ENCODE assay signal across 9 mouse cellular contexts in the genomic region with DNA sequence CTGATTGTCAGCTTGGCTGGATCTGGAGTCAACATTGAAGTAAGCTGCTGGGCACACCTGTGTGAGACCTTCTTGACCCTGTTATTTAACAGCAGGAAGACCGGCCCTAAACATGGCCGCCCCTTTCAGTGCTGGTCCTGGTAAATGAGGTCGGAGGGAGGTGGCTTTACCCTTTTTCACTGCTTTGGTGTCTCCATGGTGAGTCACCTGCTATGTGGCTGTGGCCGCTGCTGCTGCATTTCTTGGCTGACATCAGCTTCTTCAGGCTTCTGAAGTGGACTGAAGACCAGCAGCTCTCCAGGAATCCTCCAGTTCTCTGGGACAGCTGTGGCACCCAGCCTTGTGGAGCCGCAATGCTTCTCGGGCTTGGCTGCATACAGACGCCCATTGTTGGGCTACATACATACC. TPM values are rescaled to one million over a fixed set of nuclear protein-coding genes. Genes with fewer than 3 reads are reported as not detected.
DNase-seq lines count a peak whose midpoint lies in the region; ATAC-seq and TF ChIP-seq lines count a peak whose summit lies in the region.
"Had no signal": no experiment of that assay in that cellular context is flagged by ENCODE, and none has a peak within 500 bp of the region (broad histone marks: within the 10 kb centered on the region; RNA-seq: fewer than 3 reads in every experiment).

No protein-coding gene starts in this region.

- peak overlapping the region; percentile 6; the same call in 1 of the 2 replicates for H3K4me2 ChIP-seq in forebrain, embryonic 12.5 days
- H3K4me2 ChIP-seq in limb, embryonic 13.5 days (replicated peaks) = no peak overlapping the region

- H3K4me1 ChIP-seq in liver, adult 2 months (ENCODE audit: control insufficient read depth, insufficient read depth, low read length) = no peaks in the 10 kb centered on the region; the same call in 1 of the 2 replicates
- peaks cover 16% of the 10 kb centered on the region for H3K4me1 ChIP-seq in forebrain, embryonic 12.5 days
- H3K4me1 ChIP-seq in limb, embryonic 13.5 days = peaks cover 13% of the 10 kb centered on the region
- peaks cover 19% of the 10 kb centered on the region for H3K4me1 ChIP-seq in small intestine, adult 2 months (ENCODE audit: control insufficient read depth, insufficient read depth, insufficient read length, low read length)

- peak; percentile 34; the same call in 1 of the 2 replicates for ATAC-seq in forebrain, embryonic 12.5 days (ENCODE audit: low FRiP score)
- ATAC-seq in limb, embryonic 13.5 days (ENCODE audit: low FRiP score, low read depth) = peak; percentile 38; the same call in 1 of the 2 replicates

- H3K27ac ChIP-seq in liver, adult 2 months (replicated peaks; ENCODE audit: insufficient read depth, low read depth, low read length) = peak overlapping the region; percentile 69
- H3K27ac ChIP-seq in forebrain, embryonic 12.5 days = peak overlapping the region; percentile 74
- H3K27ac ChIP-seq in limb, embryonic 13.5 days = peak overlapping the region; percentile 67
- H3K27ac ChIP-seq in small intestine, adult 2 months (ENCODE audit: insufficient read depth, low read depth, low read length) = peak overlapping the region; percentile 77

- no peak for DNase-seq in liver, adult 2 months (ENCODE audit: extremely low read depth, low read depth, low spot score)
- no peak for DNase-seq in liver
- no peak for DNase-seq in cerebellum, adult 9-11 months
- no peak for DNase-seq in cerebellum, postnatal 36 days
- no peak for DNase-seq in natural killer cell, adult 2 months (ENCODE audit: low spot score in 2 of 2)

- H3K79me2 ChIP-seq in liver, adult 2 months (ENCODE audit: control insufficient read depth, insufficient read depth, low read length) = no peaks in the 10 kb centered on the region

- H3K4me3 ChIP-seq in liver, adult 2 months (ENCODE audit: insufficient read depth, low read depth, low read length) = no peak overlapping the region
- H3K4me3 ChIP-seq in forebrain, embryonic 12.5 days (replicated peaks) = no peak overlapping the region
- H3K4me3 ChIP-seq in limb, embryonic 13.5 days = no peak overlapping the region
- no peak overlapping the region for H3K4me3 ChIP-seq in small intestine, adult 2 months (ENCODE audit: low read depth, low read length)

- no peaks in the 10 kb centered on the region for H3K27me3 ChIP-seq in liver, adult 2 months (ENCODE audit: control insufficient read depth, insufficient read depth, low read length)
- 0 out of 2 replicates have a peak, but pooled peaks cover under 1% of the 10 kb centered on the region for H3K27me3 ChIP-seq in forebrain, embryonic 12.5 days
- no peaks in the 10 kb centered on the region for H3K27me3 ChIP-seq in limb, embryonic 13.5 days
- no peaks in the 10 kb centered on the region for H3K27me3 ChIP-seq in small intestine, adult 2 months (ENCODE audit: control insufficient read depth, insufficient read depth, low read length)

- 82% methylated on average over 7 of the region's 7 CpGs for WGBS in liver, adult 2 months
- WGBS in forebrain, embryonic 12.5 days = 49% methylated on average over 7 of the region's 7 CpGs
- WGBS in limb, embryonic 13.5 days = 56% methylated on average over 7 of the region's 7 CpGs
- 25% methylated on average over 7 of the region's 7 CpGs for WGBS in small intestine, adult 2 months

- no peaks in the 10 kb centered on the region for H3K36me3 ChIP-seq in liver, adult 2 months (ENCODE audit: control insufficient read depth, insufficient read depth, low read length)
- H3K36me3 ChIP-seq in forebrain, embryonic 12.5 days (replicated peaks) = no peaks in the 10 kb centered on the region
- no peaks in the 10 kb centered on the region for H3K36me3 ChIP-seq in limb, embryonic 13.5 days
- no peaks in the 10 kb centered on the region for H3K36me3 ChIP-seq in small intestine, adult 2 months (ENCODE audit: control insufficient read depth, insufficient read depth, low read length)

- H3K9me3 ChIP-seq in forebrain, embryonic 12.5 days = no peaks in the 10 kb centered on the region
- no peaks in the 10 kb centered on the region for H3K9me3 ChIP-seq in limb, embryonic 13.5 days

- peak overlapping the region; percentile 4; the same call in 1 of the 2 replicates for H3K9ac ChIP-seq in liver, adult 2 months (ENCODE audit: low read depth, low read length)
- H3K9ac ChIP-seq in forebrain, embryonic 12.5 days = no peak overlapping the region
- no peak overlapping the region; the same call in 1 of the 2 replicates for H3K9ac ChIP-seq in limb, embryonic 13.5 days

- TF ChIP-seq POLR2A in liver, adult 2 months (IDR thresholded peaks at IDR 0.05; ENCODE audit: extremely low read depth, insufficient read depth, low read length) = no peak
- TF ChIP-seq POLR2A in small intestine, adult 2 months (IDR thresholded peaks at IDR 0.05; ENCODE audit: low read depth, low read length) = no peak

- no peak for TF ChIP-seq CTCF in liver, adult 2 months (IDR thresholded peaks at IDR 0.05; ENCODE audit: low read depth, low read length)
- TF ChIP-seq CTCF in small intestine, adult 2 months (IDR thresholded peaks at IDR 0.05; ENCODE audit: extremely low read depth, insufficient read length, insufficient replicate concordance, low read depth, low read length) = no peak

RNA-seq across cellular contexts. Expression of a gene that starts 8.2 kb away (rescaled TPM):
- total RNA-seq in liver, adult 2 months (2014; rRNA removed) = 4.4 and 6.4 TPM in 2 replicates
- 34.9 and 42.7 TPM in 2 replicates for polyA plus RNA-seq in liver, adult 2 months (2012; rRNA removed)
- 53.6 and 56.4 TPM in 2 replicates for polyA plus RNA-seq in forebrain, embryonic 12.5 days (2016; fragmentation: Nextera tagmentation; extraction: Ambion mirVana)
- polyA plus RNA-seq in limb, embryonic 13.5 days (2015; fragmentation: Nextera tagmentation; extraction: Ambion mirVana) = 42.0 and 46.5 TPM in 2 replicates
- polyA plus RNA-seq in small intestine, adult 2 months (2012; rRNA removed) = 62.5 and 105 TPM in 2 replicates

RNA-seq across cellular contexts. Expression of a gene that starts 13.5 kb away (rescaled TPM):
- 0.55 TPM in 1 of 2 replicates, not detected in the other for total RNA-seq in liver, adult 2 months (2014; rRNA removed)
- 0.57 TPM in 1 of 2 replicates, not detected in the other for polyA plus RNA-seq in liver, adult 2 months (2012; rRNA removed)
- not detected in 2 replicates for polyA plus RNA-seq in forebrain, embryonic 12.5 days (2016; fragmentation: Nextera tagmentation; extraction: Ambion mirVana)
- 0.47 and 0.53 TPM in 2 replicates for polyA plus RNA-seq in limb, embryonic 13.5 days (2015; fragmentation: Nextera tagmentation; extraction: Ambion mirVana)
- 637 and 2,134 TPM in 2 replicates for polyA plus RNA-seq in small intestine, adult 2 months (2012; rRNA removed)
- total RNA-seq: left cerebral cortex, postnatal 25 days had no signal

RNA-seq across cellular contexts. Expression of a gene that starts 26.4 kb away (rescaled TPM):
- total RNA-seq in liver, adult 2 months (2014; rRNA removed) = 6.5 and 8.5 TPM in 2 replicates
- 39.7 and 42.7 TPM in 2 replicates for polyA plus RNA-seq in liver, adult 2 months (2012; rRNA removed)
- 7.7 and 8.4 TPM in 2 replicates for polyA plus RNA-seq in forebrain, embryonic 12.5 days (2016; fragmentation: Nextera tagmentation; extraction: Ambion mirVana)
- 17.9 and 19.1 TPM in 2 replicates for polyA plus RNA-seq in limb, embryonic 13.5 days (2015; fragmentation: Nextera tagmentation; extraction: Ambion mirVana)
- polyA plus RNA-seq in small intestine, adult 2 months (2012; rRNA removed) = 18.9 and 26.0 TPM in 2 replicates

RNA-seq across cellular contexts. Expression of a gene that starts 30.6 kb away (rescaled TPM):
- total RNA-seq in liver, adult 2 months (2014; rRNA removed) = not detected in 2 replicates
- polyA plus RNA-seq in liver, adult 2 months (2012; rRNA removed) = not detected in 2 replicates
- polyA plus RNA-seq in forebrain, embryonic 12.5 days (2016; fragmentation: Nextera tagmentation; extraction: Ambion mirVana) = 0.18 TPM in 1 of 2 replicates, not detected in the other
- polyA plus RNA-seq in limb, embryonic 13.5 days (2015; fragmentation: Nextera tagmentation; extraction: Ambion mirVana) = 0.34 and 0.71 TPM in 2 replicates
- polyA plus RNA-seq in small intestine, adult 2 months (2012; rRNA removed) = 0.13 TPM in 1 of 2 replicates, not detected in the other

RNA-seq across cellular contexts. Expression of a gene that starts 30.7 kb away (rescaled TPM):
- total RNA-seq in liver, adult 2 months (2014; rRNA removed) = 0.37 and 2.3 TPM in 2 replicates
- 3.7 and 6.0 TPM in 2 replicates for polyA plus RNA-seq in liver, adult 2 months (2012; rRNA removed)
- polyA plus RNA-seq in forebrain, embryonic 12.5 days (2016; fragmentation: Nextera tagmentation; extraction: Ambion mirVana) = 10.3 TPM in 2 replicates
- polyA plus RNA-seq in limb, embryonic 13.5 days (2015; fragmentation: Nextera tagmentation; extraction: Ambion mirVana) = 43.7 and 51.3 TPM in 2 replicates
- 41.3 and 48.8 TPM in 2 replicates for polyA plus RNA-seq in small intestine, adult 2 months (2012; rRNA removed)

Comparison
In these comparisons a context has a peak if more than half of its experiments do, and no peak if none do; other contexts are left out.
1. RNA of a gene that starts 13.5 kb away (polyA plus RNA-seq): 637 to 2,134 TPM in small intestine, adult 2 months; 0.57 TPM in liver, adult 2 months, 0.47 to 0.53 TPM in limb, embryonic 13.5 days and not detected in forebrain, embryonic 12.5 days; every median in the first group is over 100 times any median in the second.
2. Peak in every context shown above with its lines, with median percentiles within 50 percentile points of each other: H3K27ac ChIP-seq.